Mouse (Mus musculus) right cerebral cortex, postnatal 14 days (tissue): Measurements from ENCODE around the gene AW011738.

Source experiments
- DNase-seq: peaks from one replicate; pipeline ENCODE4 v3.0.0; 2022

Gene AW011738

GRCm38 (mm10) chr4:156203001-156203412 is at the start of gene AW011738:
AW011738 (plus strand) TSS chr4:156203304.
- peak; percentile 73 for DNase-seq

- DNase-seq, result no peak
Observed at GRCm38 (mm10) chr4:156154771-156155170, 48.3 kb upstream of the AW011738 start.

- DNase-seq, result no peak
Observed at GRCm38 (mm10) chr4:156166477-156166876, 36.6 kb upstream of the AW011738 start.

GRCm38 (mm10) chr4:156168611-156169010 is 34.5 kb upstream of the AW011738 start:
- DNase-seq, result no peak

GRCm38 (mm10) chr4:156169129-156169528 is 34.0 kb upstream of the AW011738 start:
- DNase-seq, result no peak

- DNase-seq, result no peak
Observed at GRCm38 (mm10) chr4:156171828-156172227, 31.3 kb upstream of the AW011738 start.

- no peak for DNase-seq
Observed at GRCm38 (mm10) chr4:156177630-156178029, 25.5 kb upstream of the AW011738 start.

GRCm38 (mm10) chr4:156183747-156184146 is 19.4 kb upstream of the AW011738 start:
- no peak for DNase-seq

- no peak for DNase-seq
Observed at GRCm38 (mm10) chr4:156184291-156184954, 18.7 kb upstream of the AW011738 start.

GRCm38 (mm10) chr4:156185456-156185949 is 17.6 kb upstream of the AW011738 start:
- no peak for DNase-seq

GRCm38 (mm10) chr4:156185950-156186850 is 16.9 kb upstream of the AW011738 start:
- peak; percentile 62 for DNase-seq

GRCm38 (mm10) chr4:156188162-156188810 is 14.8 kb upstream of the AW011738 start:
- no peak for DNase-seq

GRCm38 (mm10) chr4:156188811-156189323 is 14.2 kb upstream of the AW011738 start:
- peak; percentile 65 for DNase-seq

GRCm38 (mm10) chr4:156192421-156193199 is 10.5 kb upstream of the AW011738 start:
- DNase-seq, result no peak

- no peak for DNase-seq
Observed at GRCm38 (mm10) chr4:156193200-156193590, 9.9 kb upstream of the AW011738 start.

GRCm38 (mm10) chr4:156193906-156194305 is 9.2 kb upstream of the AW011738 start:
- DNase-seq, result no peak

- no peak for DNase-seq
Observed at GRCm38 (mm10) chr4:156194346-156194745, 8.8 kb upstream of the AW011738 start.

- DNase-seq, result peak; percentile 59
Observed at GRCm38 (mm10) chr4:156195927-156196870, 6.9 kb upstream of the AW011738 start.

GRCm38 (mm10) chr4:156197131-156197828 is 5.8 kb upstream of the AW011738 start, which contains the start of gene Agrn:
Agrn (minus strand) TSS chr4:156197488.
- peak; percentile 71 for DNase-seq

GRCm38 (mm10) chr4:156197829-156198205 is 5.3 kb upstream of the AW011738 start:
- DNase-seq, result peak; percentile 84
